Mouse (Mus musculus): ENCODE results near the gene Vcam1.

Gene Vcam1

GRCm38 (mm10) chr3:116085962-116086361 is 43.5 kb downstream of the Vcam1 start:
- DNase-seq (ENCODE audit: low spot score in 2 of 2): no peak

GRCm38 (mm10) chr3:116080939-116081676 is 48.4 kb downstream of the Vcam1 start:
- DNase-seq (ENCODE audit: low spot score in 2 of 2): no peak

GRCm38 (mm10) chr3:116080166-116080788 is 49.2 kb downstream of the Vcam1 start:
- DNase-seq (ENCODE audit: low spot score in 2 of 2): no peak

- no peak for DNase-seq (ENCODE audit: low spot score in 2 of 2)
These were observed 51.0 kb downstream of the Vcam1 start for GRCm38 (mm10) chr3:116078490-116078889.

- no peak for DNase-seq (ENCODE audit: low spot score in 2 of 2)
These were observed 52.7 kb downstream of the Vcam1 start for GRCm38 (mm10) chr3:116076739-116077138.

- DNase-seq (ENCODE audit: low spot score in 2 of 2): no peak
These were observed 56.9 kb downstream of the Vcam1 start for GRCm38 (mm10) chr3:116072584-116072983.

GRCm38 (mm10) chr3:116062141-116062540 is 67.3 kb downstream of the Vcam1 start:
- DNase-seq (ENCODE audit: low spot score in 2 of 2): no peak

- no peak for DNase-seq (ENCODE audit: low spot score in 2 of 2)
These were observed 69.2 kb downstream of the Vcam1 start for GRCm38 (mm10) chr3:116060320-116060719.

Data from right cerebral cortex, adult 2 months (tissue).